ENCODE assay signal across 9 mouse cellular contexts in the genomic region with DNA sequence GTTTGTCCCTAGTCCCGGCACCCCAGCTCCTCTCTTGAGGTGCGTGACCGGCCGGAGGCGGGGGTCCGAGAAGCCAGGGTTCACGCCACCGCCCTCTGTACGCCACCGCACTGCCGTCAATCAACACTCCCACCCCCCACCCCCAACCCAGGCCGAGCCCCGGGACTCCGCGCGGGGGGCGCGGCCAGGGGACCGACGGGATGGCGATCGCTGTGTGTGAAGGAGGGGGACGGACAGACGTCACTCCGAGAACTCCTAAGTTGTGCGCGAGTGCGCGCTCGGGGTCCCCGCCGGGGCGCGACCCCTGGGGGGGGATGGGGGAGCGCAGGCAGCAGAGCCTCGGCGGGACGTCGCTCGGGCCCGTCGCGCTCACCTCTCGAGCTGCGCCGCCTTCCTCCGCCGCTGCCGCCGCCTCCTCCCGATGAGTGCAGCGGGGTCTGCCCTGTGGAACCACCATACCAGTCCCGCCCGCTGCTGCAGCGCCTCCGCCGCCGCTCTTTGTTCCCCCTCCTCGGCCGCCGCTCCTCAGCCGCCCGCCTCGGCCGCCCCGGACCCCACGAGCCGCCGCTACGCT. TPM values are rescaled to one million over a fixed set of nuclear protein-coding genes. Genes with fewer than 3 reads are reported as not detected.
DNase-seq lines count a peak whose midpoint lies in the region; ATAC-seq and TF ChIP-seq lines count a peak whose summit lies in the region.
"Had no signal": no experiment of that assay in that cellular context is flagged by ENCODE, and none has a peak within 500 bp of the region (broad histone marks: within the 10 kb centered on the region; RNA-seq: fewer than 3 reads in every experiment).

No protein-coding gene starts in this region.

- TF ChIP-seq POLR2A in thymus, adult 2 months (IDR thresholded peaks at IDR 0.05; ENCODE audit: control insufficient read depth, extremely low read depth, insufficient read depth, low read length, poor library complexity) = no peak

- H3K9me3 ChIP-seq in embryonic facial prominence, embryonic 10.5 days = no peaks in the 10 kb centered on the region
- no peaks in the 10 kb centered on the region for H3K9me3 ChIP-seq in midbrain, embryonic 14.5 days (ENCODE audit: control insufficient read depth, low read length)

- under 1% methylated on average over 70 of the region's 70 CpGs for WGBS in embryonic facial prominence, embryonic 10.5 days
- WGBS in midbrain, embryonic 14.5 days = under 1% methylated on average over 70 of the region's 70 CpGs
- WGBS in thymus, adult 2 months = 1% methylated on average over 61 of the region's 70 CpGs

- peak overlapping the region; percentile 99 for H3K4me3 ChIP-seq in embryonic facial prominence, embryonic 10.5 days
- peak overlapping the region; percentile 98 for H3K4me3 ChIP-seq in midbrain, embryonic 14.5 days (replicated peaks; ENCODE audit: low read depth, low read length)
- peak overlapping the region; percentile 92 for H3K4me3 ChIP-seq in thymus, adult 2 months (ENCODE audit: control insufficient read depth, insufficient read depth, low read length)

- H3K4me1 ChIP-seq in embryonic facial prominence, embryonic 10.5 days = peaks cover 35% of the 10 kb centered on the region
- H3K4me1 ChIP-seq in midbrain, embryonic 14.5 days (ENCODE audit: control insufficient read depth, insufficient read depth, low read length) = peaks cover 30% of the 10 kb centered on the region
- H3K4me1 ChIP-seq in thymus, adult 2 months (replicated peaks; ENCODE audit: control insufficient read depth, insufficient read depth, low read length) = peaks cover 10% of the 10 kb centered on the region

- H3K36me3 ChIP-seq in embryonic facial prominence, embryonic 10.5 days (replicated peaks) = peaks cover 32% of the 10 kb centered on the region
- H3K36me3 ChIP-seq in midbrain, embryonic 14.5 days (ENCODE audit: control insufficient read depth, insufficient read depth, low read length) = peaks cover 4% of the 10 kb centered on the region; the same call in 1 of the 2 replicates
- peaks cover under 1% of the 10 kb centered on the region; the same call in 1 of the 2 replicates for H3K36me3 ChIP-seq in thymus, adult 2 months (ENCODE audit: control insufficient read depth, insufficient read depth, low read length)

- DNase-seq in frontal cortex, postnatal 25 days (ENCODE audit: low spot score in 2 of 2) = no peak
- peak; percentile 58 for DNase-seq in MN1 (ENCODE audit: low spot score)
- DNase-seq in embryonic facial prominence, embryonic 10.5 days (ENCODE audit: low spot score) = peak; percentile 79
- DNase-seq in heart, postnatal 14 days = peak; percentile 40 to 52
- peak; percentile 49 for DNase-seq in liver
- peak; percentile 65 for DNase-seq in midbrain, embryonic 14.5 days
- DNase-seq in thymus, adult 2 months = peak; percentile 74

- peak overlapping the region; percentile 98 for H3K9ac ChIP-seq in midbrain, embryonic 14.5 days (replicated peaks; ENCODE audit: low read length)

- intact Hi-C loops in heart, postnatal 14 days (cut with DNase I) = loop anchor here (5.0 kb wide), 2 partner anchors 60 to 135 kb away; partner anchors contain the start of gene Mapk9

- peak; percentile 36 for ATAC-seq in frontal cortex, adult (ENCODE audit: low TSS enrichment)
- ATAC-seq in midbrain, embryonic 14.5 days (ENCODE audit: low FRiP score, low TSS enrichment) = peak; percentile 68

- no peaks in the 10 kb centered on the region for H3K27me3 ChIP-seq in embryonic facial prominence, embryonic 10.5 days (replicated peaks; ENCODE audit: low read depth, poor library complexity, severe bottlenecking)
- H3K27me3 ChIP-seq in midbrain, embryonic 14.5 days (ENCODE audit: control insufficient read depth, insufficient read depth, low read length) = no peaks in the 10 kb centered on the region
- no peaks in the 10 kb centered on the region for H3K27me3 ChIP-seq in thymus, adult 2 months (ENCODE audit: control insufficient read depth, insufficient read depth, low read length)

- peak overlapping the region; percentile 100 for H3K27ac ChIP-seq in embryonic facial prominence, embryonic 10.5 days (replicated peaks)
- peak overlapping the region; percentile 97 for H3K27ac ChIP-seq in midbrain, embryonic 14.5 days (replicated peaks; ENCODE audit: low read depth, low read length)
- H3K27ac ChIP-seq in thymus, adult 2 months (ENCODE audit: control insufficient read depth, insufficient read depth, low read length) = peak overlapping the region; percentile 55

- H3K4me2 ChIP-seq in midbrain, embryonic 14.5 days (ENCODE audit: low read length) = peak overlapping the region; percentile 72

- no peak for TF ChIP-seq CTCF in thymus, adult 2 months (IDR thresholded peaks at IDR 0.05; ENCODE audit: borderline replicate concordance, control insufficient read depth, extremely low read depth, insufficient read depth, low read length, poor library complexity)

RNA-seq across cellular contexts. Expression of gene Cnot6, which starts 0.5 kb away (rescaled TPM):
- 60.7 and 61.7 TPM in 2 replicates for polyA plus RNA-seq in embryonic facial prominence, embryonic 10.5 days (2016; fragmentation: Nextera tagmentation; extraction: Ambion mirVana)
- total RNA-seq in heart, postnatal 14 days (2021) = 10 to 100 TPM; 33.1 to 39.6 TPM
- polyA plus RNA-seq in midbrain, embryonic 14.5 days (2014; fragmentation: Nextera tagmentation; extraction: Ambion mirVana) = 55.9 and 57.6 TPM in 2 replicates
- 40.3 and 44.2 TPM in 2 replicates for polyA plus RNA-seq in thymus, adult 2 months (2012; rRNA removed)

RNA-seq across cellular contexts. Expression of gene Scgb3a1, which starts 48.7 kb away (rescaled TPM):
- polyA plus RNA-seq in embryonic facial prominence, embryonic 10.5 days (2016; fragmentation: Nextera tagmentation; extraction: Ambion mirVana) = not detected in 2 replicates
- total RNA-seq in heart, postnatal 14 days (2021) = 10 to 100 TPM in 1 of 2 experiments, not detected in 1; 58.2 TPM
- not detected in 2 replicates for polyA plus RNA-seq in midbrain, embryonic 14.5 days (2014; fragmentation: Nextera tagmentation; extraction: Ambion mirVana)
- polyA plus RNA-seq in thymus, adult 2 months (2012; rRNA removed) = 3.0 and 7.8 TPM in 2 replicates
- total RNA-seq: left cerebral cortex, postnatal 14 days had no signal

Comparison
In these comparisons a context has a peak if more than half of its experiments do, and no peak if none do; other contexts are left out.
1. DNase-seq: peak in MN1 (single experiment), embryonic facial prominence, embryonic 10.5 days (single experiment), heart, postnatal 14 days (2 of 2), liver (single experiment), midbrain, embryonic 14.5 days (single experiment) and thymus, adult 2 months (single experiment); none in frontal cortex, postnatal 25 days (0 of 2).
2. Peak in every context shown above with its lines, with median percentiles within 50 percentile points of each other: H3K27ac ChIP-seq and H3K4me3 ChIP-seq.